7 mouse cellular contexts compared by ENCODE assay signal in the genomic region with DNA sequence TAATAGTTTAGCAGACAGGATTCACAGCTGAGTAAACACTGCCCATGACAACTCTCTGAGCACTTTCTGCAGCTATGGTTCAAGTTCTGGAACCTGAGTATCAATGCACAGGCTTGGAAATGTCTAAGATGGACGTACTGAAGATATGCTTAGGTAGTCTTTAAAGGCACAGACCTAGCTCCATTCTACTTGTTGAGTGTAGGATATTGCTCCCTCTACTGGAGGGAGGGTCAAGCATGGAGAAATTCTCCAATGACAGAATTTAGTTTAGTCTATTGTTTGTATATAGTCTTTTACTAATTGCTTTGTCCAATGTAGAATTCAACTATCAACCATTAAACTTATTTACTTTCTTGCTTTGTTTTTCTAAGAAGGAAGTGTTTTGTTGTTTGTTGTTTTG.
A peak's percentile ranks its signal among the peaks of the same experiment; 100 is the strongest.
DNase-seq lines count a peak whose midpoint lies in the region; TF ChIP-seq lines count a peak whose summit lies in the region.

No protein-coding gene starts in this region.

- H3K4me1 ChIP-seq in E14TG2a.4 (replicated peaks; ENCODE audit: low read depth, low read length): peaks cover 37% of the 10 kb centered on the region

- intact Hi-C loops in left cerebral cortex, adult 2 months (cut with DNase I): no loop called here

- no peak overlapping the region for H3K27ac ChIP-seq in left cerebral cortex, adult 2 months

- no peak for DNase-seq in left cerebral cortex, adult 2 months (ENCODE audit: extremely low spot score in 1 of 2, low spot score in 2 of 2)
- no peak for DNase-seq in left cerebral cortex, adult 8-10 months (ENCODE audit: low spot score in 2 of 2)
- DNase-seq in T-cell, adult 2 months (ENCODE audit: low spot score): peak; percentile 16
- DNase-seq in lung, postnatal 10 days: peak; percentile 22
- DNase-seq in layer of hippocampus, postnatal 25 days (ENCODE audit: extremely low spot score in 1 of 2, low spot score in 1 of 2): no peak
- no peak for DNase-seq in left cerebral cortex, adult 18-20 months (ENCODE audit: low spot score in 2 of 2)

- H3K36me3 ChIP-seq in E14TG2a.4 (ENCODE audit: insufficient read depth, low read length): peaks cover 80% of the 10 kb centered on the region

- H3K27me3 ChIP-seq in E14TG2a.4 (ENCODE audit: insufficient read depth, low read length): no peaks in the 10 kb centered on the region

- H3K9me3 ChIP-seq in E14TG2a.4 (ENCODE audit: low read length): no peaks in the 10 kb centered on the region

- H3K4me3 ChIP-seq in left cerebral cortex, adult 2 months: no peak overlapping the region
- H3K4me3 ChIP-seq in E14TG2a.4 (replicated peaks; ENCODE audit: low read length): no peak overlapping the region

- peak; percentile 61 for TF ChIP-seq CTCF in left cerebral cortex, adult 2 months (IDR thresholded peaks at IDR 0.05)
- TF ChIP-seq CTCF in E14TG2a.4 (conservative IDR thresholded peaks at IDR 0.05; ENCODE audit: low read length): peak; percentile 75

Comparison
In these comparisons a context has a peak if more than half of its experiments do, and no peak if none do; other contexts are left out.
1. DNase-seq: peak in T-cell, adult 2 months (single experiment) and lung, postnatal 10 days (single experiment); none in left cerebral cortex, adult 2 months (0 of 2), left cerebral cortex, adult 8-10 months (0 of 2), layer of hippocampus, postnatal 25 days (0 of 2) and left cerebral cortex, adult 18-20 months (0 of 2).